Mouse (Mus musculus) embryonic facial prominence, embryonic 11.5 days (tissue): ENCODE data around the gene Mettl23. TPM values are rescaled to one million over a fixed set of nuclear protein-coding genes. Genes with fewer than 3 reads are reported as not detected.
A peak's percentile ranks its signal among the peaks of the same experiment; 100 is the strongest.

Experiments
- ATAC-seq: fragments of 200-750 bp; cut with Nextera tagmentation; replicated peaks from 2 replicates; pipeline ENCODE4 v1.8.0; 2017; ENCODE audit warnings: low read depth; ENCODE audit not compliant: insufficient number of reproducible peaks, low FRiP score, low TSS enrichment
- DNase-seq: peaks from one replicate; pipeline ENCODE4 v3.0.0-alpha.2; 2015; ENCODE audit warnings: low spot score
- H3K27ac ChIP-seq: fragments of 300-500 bp; sonication (generic); replicated peaks from 2 replicates; pipeline ENCODE4 v1.5.1; 2014; ENCODE audit warnings: mild to moderate bottlenecking, low read depth, low read length, control low read depth
- H3K27me3 ChIP-seq: fragments of 300-500 bp; sonication (generic); 2 replicates; pipeline ENCODE4 v1.6.1; 2014; ENCODE audit warnings: mild to moderate bottlenecking, low read length, moderate library complexity, mixed read lengths; ENCODE audit not compliant: control insufficient read depth, insufficient read depth
- H3K36me3 ChIP-seq: fragments of 300-500 bp; sonication (generic); replicated peaks from 2 replicates; pipeline ENCODE4 v1.6.1; 2014; ENCODE audit warnings: low read depth, mild to moderate bottlenecking, low read length, moderate library complexity, mixed read lengths; ENCODE audit not compliant: control insufficient read depth, insufficient read depth
- H3K4me1 ChIP-seq: fragments of 300-500 bp; sonication (generic); 2 replicates; pipeline ENCODE4 v1.6.1; 2014; ENCODE audit warnings: low read length, mixed read lengths; ENCODE audit not compliant: control insufficient read depth, insufficient read depth
- H3K4me2 ChIP-seq: fragments of 300-500 bp; sonication (generic); 2 replicates; pipeline ENCODE4 v1.6.1; 2014; ENCODE audit warnings: low read depth, mild to moderate bottlenecking, control low read depth, low read length, moderate library complexity
- H3K4me3 ChIP-seq: fragments of 300-500 bp; sonication (generic); 2 replicates; pipeline ENCODE4 v1.5.1; 2014; ENCODE audit warnings: low read depth, low read length, control low read depth
- H3K9ac ChIP-seq: fragments of 300-500 bp; sonication (generic); replicated peaks from 2 replicates; pipeline ENCODE4 v1.6.1; 2014; ENCODE audit warnings: mild to moderate bottlenecking, control low read depth, low read length
- H3K9me3 ChIP-seq: fragments of 300-500 bp; sonication (generic); replicated peaks from 2 replicates; pipeline ENCODE4 v1.6.1; 2016; ENCODE audit warnings: mild to moderate bottlenecking, low read length, inconsistent platforms, mixed read lengths; ENCODE audit not compliant: control insufficient read depth
- WGBS: fragments of 180-500 bp; shearing (Covaris S2); extraction: QIAGEN DNeasy Blood & Tissue Kit; methylation state at CpG from one replicate; pipeline ENCODE4 v1.1.7; 2014; 5-methylcytosine and 5-hydroxymethylcytosine counted together
- polyA plus RNA-seq: library from polyadenylated mRNA; unstranded; fragments of >200 nt; fragmentation: Nextera tagmentation; extraction: Ambion mirVana; gene quantifications from 2 replicates; pipeline ENCODE4 v1.2.1, GENCODE M21; 2014

The Mettl23 gene
- polyA plus RNA-seq, 1 experiment from 2014 or later = 67.0 TPM

- Histone ChIP-seq H3K27me3 (no peaks in the 10 kb centered on the region), H3K9me3 (no peaks in the 10 kb centered on the region), H3K4me3 (peak overlapping the region; percentile 99), H3K36me3 (peaks cover 3% of the 10 kb centered on the region), H3K4me2 (peak overlapping the region; percentile 77), H3K27ac (peak overlapping the region; percentile 97), H3K4me1 (no peaks in the 10 kb centered on the region), H3K9ac (peak overlapping the region; percentile 99)
- under 1% methylated on average over 27 of the region's 29 CpGs for WGBS
- ATAC-seq (no peak; the same call in 1 of the 2 replicates), DNase-seq (peak; percentile 18)
Observed at GRCm38 (mm10) chr11:116851576-116852290, 8.7 kb downstream of the Mettl23 start.

- no peaks in the 10 kb centered on the region for H3K27me3 ChIP-seq
- H3K9ac ChIP-seq = peak within 1 kb of the TSS; percentile 99
- peak within 1 kb of the TSS; percentile 77 for H3K4me2 ChIP-seq
- peak within 1 kb of the TSS; percentile 97 for H3K27ac ChIP-seq
- no peaks in the 10 kb centered on the region for H3K4me1 ChIP-seq
- H3K9me3 ChIP-seq = no peaks in the 10 kb centered on the region
- DNase-seq (peak; percentile 77), ATAC-seq (peak; percentile 72)
- peaks cover 3% of the 10 kb centered on the region for H3K36me3 ChIP-seq
- H3K4me3 ChIP-seq = peak within 1 kb of the TSS; percentile 99
- under 1% methylated on average over 80 of the region's 91 CpGs for WGBS
Observed at GRCm38 (mm10) chr11:116852291-116852890, 9.3 kb downstream of the Mettl23 start, which contains the start of gene Mfsd11. TSS of gene Mfsd11 (plus strand) at chr11:116852440.

DNA sequence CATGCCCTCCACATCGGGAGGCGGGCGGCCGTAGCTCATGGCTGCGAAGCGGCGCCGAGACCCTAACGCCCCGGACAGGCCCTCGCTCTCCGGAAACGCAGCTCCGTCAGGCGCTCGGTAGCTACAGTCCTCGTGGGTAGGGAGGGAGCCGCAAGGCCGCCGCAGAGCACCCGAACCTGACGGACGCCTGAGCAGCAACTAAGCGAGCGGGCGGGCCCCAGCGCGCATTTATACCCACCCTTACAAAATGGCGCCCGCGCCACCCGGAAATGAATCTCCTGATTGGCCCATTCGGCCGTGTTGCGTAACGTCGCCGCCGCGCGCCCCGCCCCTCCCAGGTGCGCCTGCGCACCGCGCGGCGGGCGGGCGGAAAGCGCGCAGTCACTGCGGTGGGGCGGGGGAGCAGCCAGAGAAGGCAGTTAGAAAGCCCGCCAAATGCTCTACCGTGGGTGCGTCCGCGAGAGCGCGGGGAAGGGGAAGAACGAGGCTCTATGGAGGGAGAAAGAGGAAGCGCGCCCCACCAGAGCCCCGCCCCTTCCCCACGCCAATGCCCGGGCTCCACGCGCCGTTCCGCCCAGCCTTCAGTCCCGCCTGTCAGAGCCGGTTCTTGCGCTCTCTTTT lies 9.9 kb downstream of the Mettl23 start, which contains the start of gene Srsf2:
Srsf2 (minus strand) TSS at position 204 of the 621 bp plus-strand sequence.
- Histone ChIP-seq H3K4me2 (peak within 1 kb of the TSS; percentile 77), H3K4me3 (peak within 1 kb of the TSS; percentile 99), H3K27ac (peak within 1 kb of the TSS; percentile 97), H3K9ac (peak within 1 kb of the TSS; percentile 99), H3K9me3 (no peaks in the 10 kb centered on the region), H3K27me3 (no peaks in the 10 kb centered on the region), H3K36me3 (peaks cover 3% of the 10 kb centered on the region), H3K4me1 (no peaks in the 10 kb centered on the region)
- ATAC-seq = peak; percentile 90
- DNase-seq = peak; percentile 97
- WGBS = under 1% methylated on average over 63 of the region's 74 CpGs

- Histone ChIP-seq H3K27me3 (no peaks in the 10 kb centered on the region), H3K36me3 (peaks cover 3% of the 10 kb centered on the region), H3K4me3 (peak overlapping the region; percentile 99), H3K4me1 (no peaks in the 10 kb centered on the region), H3K9ac (peak overlapping the region; percentile 87), H3K4me2 (peak overlapping the region; percentile 66), H3K27ac (peak overlapping the region; percentile 97), H3K9me3 (no peaks in the 10 kb centered on the region)
- WGBS = under 1% methylated on average over 36 of the region's 36 CpGs
- ATAC-seq (peak; percentile 84), DNase-seq (peak; percentile 98)
Observed at GRCm38 (mm10) chr11:116853512-116853928, 10.4 kb downstream of the Mettl23 start.

DNA sequence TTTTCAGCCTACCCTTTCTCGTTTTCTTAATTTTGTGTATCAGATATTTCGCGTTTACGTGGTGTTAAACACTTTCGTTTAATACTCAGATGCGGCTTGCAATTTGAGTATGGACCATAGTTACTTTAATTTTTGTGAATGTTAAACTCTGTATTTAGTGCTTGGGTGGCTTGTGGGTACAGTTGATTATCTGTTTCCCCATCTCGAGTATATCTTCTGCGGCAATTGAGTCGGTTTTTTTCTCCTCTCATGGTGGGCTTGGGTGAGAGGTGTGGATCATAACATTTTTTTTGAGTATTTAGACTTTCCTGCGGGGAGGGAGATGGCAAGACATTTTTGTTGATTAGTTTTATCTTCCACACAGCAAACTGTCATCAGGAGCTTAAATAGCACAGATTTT lies 11.2 kb downstream of the Mettl23 start:
- Histone ChIP-seq H3K4me1 (no peaks in the 10 kb centered on the region), H3K9me3 (no peaks in the 10 kb centered on the region), H3K27me3 (no peaks in the 10 kb centered on the region), H3K27ac (no peak overlapping the region; the same call in 1 of the 2 replicates), H3K36me3 (peaks cover 6% of the 10 kb centered on the region), H3K4me3 (peak overlapping the region; percentile 99), H3K4me2 (peak overlapping the region; percentile 66), H3K9ac (peak overlapping the region; percentile 87; the same call in 1 of the 2 replicates)
- ATAC-seq (no peak), DNase-seq (no peak)
- WGBS = 35% methylated on average over 10 of the region's 10 CpGs

GRCm38 (mm10) chr11:116857183-116857850 lies 14.2 kb downstream of the Mettl23 start:
- Histone ChIP-seq H3K4me2 (no peak overlapping the region), H3K4me3 (no peak overlapping the region), H3K9me3 (no peaks in the 10 kb centered on the region), H3K36me3 (peaks cover 4% of the 10 kb centered on the region), H3K9ac (no peak overlapping the region), H3K4me1 (no peaks in the 10 kb centered on the region), H3K27me3 (no peaks in the 10 kb centered on the region), H3K27ac (no peak overlapping the region)
- ATAC-seq = no peak
- WGBS = 51% methylated on average over 12 of the region's 12 CpGs
- DNase-seq = peak; percentile 68

GRCm38 (mm10) chr11:116864444-116864843 lies 21.4 kb downstream of the Mettl23 start:
- Histone ChIP-seq H3K9me3 (no peaks in the 10 kb centered on the region), H3K4me2 (no peak overlapping the region), H3K9ac (no peak overlapping the region), H3K4me1 (no peaks in the 10 kb centered on the region), H3K27me3 (no peaks in the 10 kb centered on the region), H3K27ac (no peak overlapping the region), H3K4me3 (no peak overlapping the region), H3K36me3 (peaks cover 3% of the 10 kb centered on the region; the same call in 1 of the 2 replicates)
- DNase-seq = no peak
- 69% methylated on average over 10 of the region's 10 CpGs for WGBS
- ATAC-seq = no peak
